Mouse (Mus musculus) ES-Bruce4 (cell line): Measurements from ENCODE around the gene Gimap8.

Source experiments
- CTCF ChIP-seq: IDR thresholded peaks from one replicate; pipeline ENCODE4 v1.8.1; 2011; ENCODE audit warnings: low read depth, low read length
- POLR2A ChIP-seq: IDR thresholded peaks from one replicate; pipeline ENCODE4 v1.8.1; 2011; ENCODE audit warnings: low read length; ENCODE audit not compliant: insufficient read depth

DNA sequence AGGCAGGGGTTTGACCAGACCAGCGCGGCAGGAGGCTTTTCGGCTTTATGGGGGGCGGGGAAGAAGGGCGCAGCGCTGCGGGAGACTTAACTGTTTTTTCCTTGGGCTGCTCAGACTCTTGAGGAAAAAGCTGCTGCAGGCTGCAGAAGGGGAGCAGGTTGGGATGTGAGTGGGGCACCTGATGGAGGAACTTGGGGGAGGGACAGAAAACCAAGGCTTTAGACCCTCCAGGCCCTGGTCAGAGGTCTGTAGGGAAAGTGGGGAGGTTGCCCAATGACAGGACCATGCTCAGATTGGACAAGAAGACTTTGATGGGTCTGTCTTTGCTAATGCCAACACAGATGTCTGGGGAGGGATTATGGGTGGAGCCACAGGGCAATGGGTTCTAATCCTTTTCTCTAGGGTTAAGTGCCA, 19.5 kb upstream of the Gimap8 start:
- TF ChIP-seq POLR2A (no peak), CTCF (no peak)
